Mouse (Mus musculus) liver, embryonic 14.5 days (tissue): Measurements from ENCODE around the gene Hoxa5.

Source experiments
- CTCF ChIP-seq: IDR thresholded peaks from 2 replicates; pipeline ENCODE4 v1.5.1; 2016; ENCODE audit warnings: antibody characterized with exemption, low read depth, control low read depth
- EP300 ChIP-seq: IDR thresholded peaks from 2 replicates; pipeline ENCODE4 v1.6.1; 2016; ENCODE audit warnings: antibody characterized with exemption, low read depth

DNA sequence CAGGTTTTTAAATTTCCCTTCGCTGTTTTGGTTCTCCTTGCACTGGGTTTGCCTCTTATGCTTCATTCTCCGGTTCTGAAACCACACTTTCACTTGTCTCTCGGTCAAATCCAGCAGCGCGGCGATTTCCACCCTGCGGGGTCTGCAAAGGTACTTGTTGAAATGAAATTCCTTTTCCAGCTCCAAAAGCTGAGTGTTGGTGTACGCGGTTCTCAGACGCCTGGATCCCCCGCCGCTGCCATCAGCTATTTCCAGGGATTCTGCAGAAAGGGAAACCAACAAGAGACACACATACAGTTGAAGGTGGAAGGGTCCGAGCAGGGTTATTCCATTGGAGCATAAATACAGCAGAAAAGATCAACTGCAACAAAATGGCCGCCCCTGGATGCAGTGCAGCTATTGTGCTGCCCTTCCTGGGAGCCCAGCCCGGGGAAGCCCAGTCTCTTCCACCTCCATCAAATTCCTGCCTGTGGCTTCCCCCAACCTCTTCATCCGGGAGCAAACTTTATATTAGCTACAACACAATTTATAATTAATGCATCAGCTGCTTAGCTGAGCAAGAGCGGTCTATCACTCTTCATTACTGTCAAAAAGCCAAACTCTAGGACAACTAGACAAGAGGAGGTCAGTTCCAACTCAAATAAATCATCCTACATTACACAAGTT is 40.9 kb downstream of the Hoxa5 start:
- TF ChIP-seq CTCF (no peak), EP300 (no peak)
